Mouse (Mus musculus): Measurements from ENCODE around the gene Rbp4.

Rbp4 gene

GRCm38 (mm10) chr19:38089358-38089757, 35.7 kb downstream of the Rbp4 start:
- DNase-seq, result no peak

- DNase-seq, result peak; percentile 28
Measured at GRCm38 (mm10) chr19:38086948-38087551, 38.0 kb downstream of the Rbp4 start.

GRCm38 (mm10) chr19:38085841-38086240, 39.2 kb downstream of the Rbp4 start:
- DNase-seq, result no peak

- no peak for DNase-seq
Measured at GRCm38 (mm10) chr19:38082931-38083525, 42.1 kb downstream of the Rbp4 start.

- DNase-seq, result no peak
Measured at GRCm38 (mm10) chr19:38081361-38081760, 43.7 kb downstream of the Rbp4 start.

- DNase-seq, result no peak
Measured at GRCm38 (mm10) chr19:38077851-38078540, 47.1 kb downstream of the Rbp4 start.

- DNase-seq, result no peak
Measured at GRCm38 (mm10) chr19:38076251-38076650, 48.8 kb downstream of the Rbp4 start.

GRCm38 (mm10) chr19:38075051-38075450, 50.0 kb downstream of the Rbp4 start:
- DNase-seq, result no peak

GRCm38 (mm10) chr19:38073226-38073625, 51.9 kb downstream of the Rbp4 start:
- no peak for DNase-seq
